Mouse (Mus musculus) lung, adult 2 months (tissue): ENCODE results near the gene Il22ra2.

Experiments
- CTCF ChIP-seq: fragments of 200-500 bp; IDR thresholded peaks from 2 replicates; pipeline ENCODE4 v1.5.1; 2011; ENCODE audit warnings: mild to moderate bottlenecking, low read length, control low read depth; ENCODE audit not compliant: insufficient read depth
- POLR2A ChIP-seq: fragments of 200-500 bp; IDR thresholded peaks from 2 replicates; pipeline ENCODE4 v1.6.1; 2011; ENCODE audit warnings: low read depth, mild to moderate bottlenecking, control low read depth, low read length, borderline replicate concordance; ENCODE audit errors: extremely low read depth

DNA sequence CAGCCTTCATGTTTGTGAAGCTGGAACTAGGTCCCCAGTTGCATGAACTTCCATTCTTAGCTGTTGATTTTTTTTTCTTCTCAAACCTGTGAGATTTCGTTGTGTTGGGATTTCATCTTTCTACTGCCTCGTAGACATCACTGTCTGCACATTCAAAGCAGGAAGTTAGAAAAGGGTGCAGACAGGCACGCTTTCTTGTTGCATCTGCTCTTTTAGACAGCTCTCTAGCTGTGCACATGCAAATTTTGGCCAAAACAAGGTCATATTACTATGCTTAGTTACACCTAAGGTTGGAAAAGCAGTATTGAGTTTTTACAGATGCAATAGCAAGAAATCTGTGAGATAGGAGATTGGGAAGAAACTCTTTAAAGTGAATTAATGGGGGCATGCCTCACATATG is 34.5 kb upstream of the Il22ra2 start:
- TF ChIP-seq CTCF (no peak), POLR2A (no peak)
